Mouse (Mus musculus) erythroblast, adult 5-6 weeks (primary cell): Measurements from ENCODE around the gene Fam177a. TPM values are rescaled to one million over a fixed set of nuclear protein-coding genes. Genes with fewer than 3 reads are reported as not detected.
"Not testable (repeated sequence)": the region's sequence is repeated elsewhere in the genome, so short reads cannot be mapped to it uniquely, and the experiment has no call there.

Experiments
- ATAC-seq: replicated peaks from 2 replicates; pipeline ENCODE4 v1.8.0; 2016; ENCODE audit warnings: moderate number of reproducible peaks, mild to moderate bottlenecking, moderate TSS enrichment, inconsistent platforms; ENCODE audit not compliant: poor library complexity, low FRiP score, severe bottlenecking
- total RNA-seq, 2 experiments: library from RNA; stranded (forward) in 1 of 2; stranded (reverse) in 1 of 2; fragments of 150-400 nt in 1 of 2; fragments of 200-764, 138-1000 nt in 1 of 2; gene quantifications; 2 replicates each; pipeline versions ENCODE4 v1.2.3 to v1.2.4; 2015 to 2017; ENCODE audit warnings: low replicate concordance in 2 of 2

The Fam177a gene
- total RNA-seq (2015; ENCODE audit: low replicate concordance) (6.9 TPM in 1 of 2 replicates, not detected in the other), total RNA-seq (2017; ENCODE audit: low replicate concordance) (5.6 and 7.1 TPM in 2 replicates)

DNA sequence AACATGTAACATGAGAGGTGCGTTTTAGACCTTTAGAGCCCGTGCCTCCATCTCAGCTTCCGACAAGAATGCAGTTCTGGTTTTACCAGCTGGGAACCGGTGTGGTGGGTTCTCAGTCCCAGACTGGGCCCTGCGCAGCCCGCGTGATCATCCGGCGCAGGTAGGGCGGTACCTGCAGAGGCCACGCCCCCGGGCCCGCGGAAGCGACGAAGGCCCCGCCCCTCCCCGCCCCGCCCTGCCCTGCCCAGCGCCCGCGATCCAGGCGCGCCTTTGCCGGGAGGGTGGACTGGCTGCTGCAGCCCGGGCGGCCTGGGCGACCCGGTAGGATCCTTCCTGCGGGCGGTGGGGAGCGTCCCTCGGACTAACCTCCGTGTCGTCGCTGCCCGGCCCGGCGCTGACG lies at the start of gene Fam177a:
Gene Fam177a, plus strand, starts transcription at position 228 of the 400 bp plus-strand sequence.
- ATAC-seq, result peak; percentile 86

DNA sequence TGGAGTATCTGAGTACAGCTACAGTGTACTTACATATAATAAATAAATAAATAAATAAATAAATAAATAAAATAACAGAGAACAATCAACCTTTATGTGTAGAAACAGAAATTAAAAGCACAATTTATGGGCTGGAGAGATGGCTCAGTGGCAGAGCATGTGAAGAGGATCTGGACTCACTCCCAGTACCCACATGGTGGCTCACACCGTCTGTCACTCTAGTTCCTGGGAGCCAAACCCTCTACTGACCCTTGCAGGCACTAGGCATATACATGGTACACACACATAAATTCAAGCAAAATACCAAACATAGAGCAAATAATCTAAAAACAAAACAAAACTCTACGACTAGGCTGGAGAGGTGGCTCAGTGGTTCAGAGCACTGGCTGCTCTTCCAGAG lies 49.0 kb upstream of the Fam177a start:
- ATAC-seq, result no peak

DNA sequence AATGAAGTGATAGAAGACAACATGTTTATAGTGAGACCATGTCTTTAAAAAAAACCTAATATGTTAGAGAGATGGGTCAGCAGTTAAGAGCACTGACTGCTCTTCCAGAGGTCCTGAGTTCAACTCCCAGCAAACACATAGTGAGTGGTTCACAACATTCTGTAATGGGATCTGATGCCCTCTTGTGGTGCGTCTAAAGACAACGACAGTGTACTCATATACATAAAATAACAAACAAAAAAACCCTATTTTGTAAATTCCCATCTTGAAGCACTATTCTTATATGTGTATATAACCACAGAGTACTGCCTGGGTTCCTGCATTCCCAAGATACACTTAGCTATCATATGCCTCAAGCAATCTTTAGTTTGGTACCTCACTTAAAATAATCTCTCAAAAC lies 45.6 kb upstream of the Fam177a start:
- ATAC-seq, result not testable (repeated sequence)

DNA sequence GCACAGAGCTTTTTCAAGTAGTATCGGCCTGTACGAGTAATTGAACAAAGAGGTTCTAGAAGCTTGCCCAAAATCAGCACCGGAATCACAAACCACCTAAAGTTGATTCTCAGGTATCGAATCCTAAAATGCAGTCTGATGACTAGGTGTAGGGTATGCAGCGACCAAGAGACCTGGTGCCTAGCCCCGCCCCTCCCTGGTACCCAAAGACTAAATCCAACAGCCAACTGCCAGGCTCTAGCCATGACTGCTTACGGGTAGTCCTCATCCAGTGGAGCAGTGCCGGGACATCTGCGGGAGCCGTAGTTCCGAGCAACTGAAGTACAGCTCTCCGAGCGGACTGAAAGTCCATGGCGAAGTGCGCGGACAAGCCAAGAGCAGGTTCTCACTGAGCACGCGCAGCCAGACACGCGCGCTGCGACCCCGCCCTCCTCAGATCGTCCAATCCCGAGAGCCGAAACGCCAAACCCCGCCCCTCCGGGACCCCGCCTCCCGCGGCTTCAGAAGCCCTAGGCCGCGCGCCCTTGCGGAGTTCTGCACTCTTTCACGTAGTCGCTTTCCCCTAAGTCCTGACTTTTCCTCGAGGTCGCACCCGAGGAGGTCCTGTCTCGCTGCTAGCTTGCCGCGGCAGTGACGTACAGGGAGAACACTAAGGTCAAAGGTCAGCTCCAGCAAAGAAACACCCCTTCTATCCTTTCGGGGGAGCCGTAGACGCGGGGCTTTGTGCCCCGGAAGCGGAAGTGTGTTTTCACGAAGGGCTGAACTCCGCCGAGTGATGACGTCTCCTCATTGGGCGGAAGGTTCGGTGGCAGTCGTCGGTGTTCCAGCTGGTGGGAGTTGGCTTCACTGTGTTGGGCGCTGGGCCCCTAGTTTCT lies 44.3 kb upstream of the Fam177a start, which contains the start of the genes 2700097O09Rik and Srp54a:
Gene 2700097O09Rik, minus strand, starts transcription at position 385 of the 875 bp plus-strand sequence.
Gene Srp54a, plus strand, starts transcription at position 537 of the 875 bp plus-strand sequence.
- ATAC-seq, result peak; percentile 94

DNA sequence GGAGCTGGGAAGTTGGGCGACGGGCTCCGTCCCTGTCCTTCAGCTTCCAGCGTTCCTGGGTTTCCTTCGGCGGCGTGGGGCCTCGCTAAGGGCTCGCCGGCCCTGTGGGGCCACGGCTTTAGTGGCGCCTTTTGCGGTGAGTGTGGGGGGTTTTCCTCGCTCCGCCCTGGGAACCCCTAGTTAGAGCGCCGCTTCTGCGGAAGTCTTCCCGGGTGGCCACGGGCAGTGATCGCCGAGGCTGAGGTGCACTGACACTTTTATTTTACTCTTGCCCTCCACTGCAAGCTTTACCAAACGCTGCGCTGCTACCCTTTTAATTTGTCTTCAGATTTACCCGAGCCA lies 43.7 kb upstream of the Fam177a start:
- ATAC-seq, result peak; percentile 40; the same call in 1 of the 2 replicates

DNA sequence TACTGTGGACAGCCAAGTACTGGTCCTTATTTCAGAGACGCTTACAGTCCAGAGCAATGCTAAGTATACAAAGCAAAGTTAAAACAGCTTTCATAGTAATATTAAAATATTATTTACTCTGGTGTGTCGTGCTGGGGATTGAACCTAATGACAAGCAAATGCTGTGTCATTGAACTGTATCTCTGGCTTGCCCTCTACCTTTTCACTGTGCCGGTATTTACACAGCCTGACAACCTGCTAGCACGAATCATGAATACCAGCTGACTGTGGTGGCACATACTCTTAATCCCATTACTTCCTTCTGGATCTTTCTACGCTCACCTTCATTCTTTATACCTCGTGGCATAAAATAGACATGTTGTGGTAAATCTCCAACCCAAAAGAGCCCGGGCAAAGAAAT lies 32.1 kb upstream of the Fam177a start:
- not testable (repeated sequence) for ATAC-seq

DNA sequence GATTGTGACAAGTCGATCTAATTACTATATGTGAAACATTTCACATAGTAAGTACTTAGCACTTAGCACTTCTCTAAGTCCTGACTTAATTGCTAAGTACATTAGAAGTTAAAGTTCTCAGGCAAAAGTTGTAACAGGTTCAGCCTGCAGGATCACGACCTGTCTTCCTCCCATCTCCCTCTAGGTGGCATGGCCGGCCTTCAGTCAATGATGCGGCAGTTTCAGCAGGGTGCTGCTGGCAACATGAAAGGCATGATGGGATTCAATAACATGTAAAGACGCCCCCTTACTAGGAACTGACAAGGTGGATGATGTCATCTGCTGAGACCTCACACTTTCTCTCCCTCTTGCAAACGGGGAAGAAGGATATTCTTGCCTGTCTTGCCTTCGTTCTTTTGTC lies 11.7 kb upstream of the Fam177a start:
- ATAC-seq, result peak; percentile 74; the same call in 1 of the 2 replicates

DNA sequence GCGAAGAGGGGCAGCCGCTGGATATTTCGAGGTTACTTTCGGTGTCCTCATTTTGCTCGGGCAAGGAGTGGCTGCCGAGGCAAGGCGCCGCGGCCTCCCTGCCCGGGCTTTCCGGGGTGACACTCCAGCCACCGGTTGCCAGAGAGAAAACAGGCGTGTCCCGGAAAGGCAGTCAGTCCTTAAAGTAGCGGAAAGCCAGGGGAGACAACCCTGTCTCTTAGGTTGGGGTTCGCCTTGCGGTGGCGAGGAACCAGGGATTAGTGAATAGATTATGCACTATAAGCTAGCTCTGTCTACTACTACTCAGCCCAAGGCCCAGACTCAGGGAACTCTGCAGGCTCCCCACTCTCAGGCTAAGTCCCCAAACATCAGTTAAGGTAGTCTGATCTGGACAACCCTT lies 462 bp downstream of the Fam177a start:
- ATAC-seq, result peak; percentile 79

DNA sequence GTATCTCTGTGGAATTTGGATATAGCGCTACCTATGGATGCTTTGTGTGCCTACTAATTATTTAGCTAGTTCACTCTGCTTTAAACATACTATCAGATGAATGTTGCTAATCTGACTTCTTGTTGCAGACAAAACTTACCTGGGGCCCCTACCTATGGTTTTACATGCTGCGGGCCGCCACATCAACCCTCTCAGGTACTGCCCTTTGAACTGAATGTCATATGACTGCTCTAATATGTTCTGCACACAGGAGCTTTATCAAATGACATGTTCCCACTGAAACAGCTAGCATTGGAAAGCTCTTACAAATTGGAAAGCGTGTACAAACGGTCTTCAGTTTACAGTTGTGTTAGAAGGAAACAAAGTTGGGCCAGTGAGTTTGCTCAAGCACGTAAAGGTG lies 11.3 kb downstream of the Fam177a start:
- ATAC-seq, result not testable (repeated sequence)

DNA sequence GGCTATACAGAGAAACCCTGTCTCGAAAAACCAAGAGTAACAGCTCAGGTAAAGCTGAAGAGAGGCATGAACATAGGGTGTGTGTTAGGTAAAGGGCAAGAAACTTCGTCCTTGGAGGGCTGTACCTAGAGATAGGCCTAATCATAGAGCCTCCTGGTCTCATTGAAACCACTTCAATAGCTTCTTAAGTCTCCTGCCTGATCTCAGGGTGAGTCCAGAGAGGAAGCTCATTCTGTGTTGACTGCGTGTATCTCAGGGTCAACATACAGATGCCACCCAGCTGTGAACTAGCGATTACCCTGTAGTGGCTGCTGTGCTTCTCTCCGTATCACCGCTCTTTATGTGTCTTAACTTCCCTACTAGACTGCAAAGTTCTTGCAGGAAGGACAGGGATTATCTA lies 13.6 kb downstream of the Fam177a start:
- not testable (repeated sequence) for ATAC-seq

DNA sequence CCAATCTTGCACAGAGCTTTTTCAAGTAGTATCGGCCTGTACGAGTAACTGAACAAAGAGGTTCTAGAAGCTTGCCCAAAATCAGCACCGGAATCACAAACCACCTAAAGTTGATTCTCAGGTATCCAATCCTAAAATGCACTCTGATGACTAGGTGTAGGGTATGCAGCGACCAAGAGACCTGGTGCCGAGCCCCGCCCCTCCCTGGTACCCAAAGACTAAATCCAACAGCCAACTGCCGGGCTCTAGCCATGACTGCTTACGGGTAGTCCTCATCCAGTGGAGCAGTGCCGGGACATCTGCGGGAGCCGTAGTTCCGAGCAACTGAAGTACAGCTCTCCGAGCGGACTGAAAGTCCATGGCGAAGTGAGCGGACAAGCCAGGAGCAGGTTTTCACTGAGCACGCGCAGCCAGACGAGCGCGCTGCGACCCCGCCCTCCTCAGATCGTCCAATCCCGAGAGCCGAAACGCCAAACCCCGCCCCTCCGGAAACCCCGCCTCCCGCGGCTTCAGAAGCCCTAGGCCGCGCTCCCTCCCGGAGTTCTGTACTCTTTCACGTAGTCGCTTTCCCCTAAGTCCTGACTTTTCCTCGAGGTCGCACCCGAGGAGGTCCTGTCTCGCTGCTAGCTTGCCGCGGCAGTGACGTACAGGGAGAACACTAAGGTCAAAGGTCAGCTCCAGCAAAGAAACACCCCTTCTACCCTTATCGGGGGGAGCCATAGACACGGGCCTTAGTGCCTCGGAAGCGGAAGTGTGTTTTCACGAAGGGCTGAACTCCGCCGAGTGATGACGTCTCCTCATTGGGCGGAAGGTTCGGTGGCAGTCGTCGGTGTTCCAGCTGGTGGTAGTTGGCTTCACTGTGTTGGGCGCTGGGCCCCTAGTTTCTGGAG lies 30.5 kb downstream of the Fam177a start, which contains the start of gene Srp54b:
Gene Srp54b, plus strand, starts transcription at position 546 of the 890 bp plus-strand sequence.
- peak; percentile 94 for ATAC-seq

DNA sequence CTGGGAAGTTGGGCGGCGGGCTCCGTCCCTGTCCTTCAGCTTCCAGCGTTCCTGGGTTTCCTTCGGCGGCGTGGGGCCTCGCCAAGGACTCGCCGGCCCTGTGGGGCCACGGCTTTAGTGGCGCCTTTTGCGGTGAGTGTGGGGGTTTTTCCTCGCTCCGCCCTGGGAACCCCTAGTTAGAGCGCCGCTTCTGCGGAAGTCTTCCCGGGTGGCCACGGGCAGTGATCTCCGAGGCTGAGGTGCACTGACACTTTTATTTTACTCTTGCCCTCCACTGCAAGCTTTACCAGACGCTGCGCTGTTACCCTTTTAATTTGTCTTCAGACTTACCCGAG lies 31.1 kb downstream of the Fam177a start:
- peak; percentile 38 for ATAC-seq

DNA sequence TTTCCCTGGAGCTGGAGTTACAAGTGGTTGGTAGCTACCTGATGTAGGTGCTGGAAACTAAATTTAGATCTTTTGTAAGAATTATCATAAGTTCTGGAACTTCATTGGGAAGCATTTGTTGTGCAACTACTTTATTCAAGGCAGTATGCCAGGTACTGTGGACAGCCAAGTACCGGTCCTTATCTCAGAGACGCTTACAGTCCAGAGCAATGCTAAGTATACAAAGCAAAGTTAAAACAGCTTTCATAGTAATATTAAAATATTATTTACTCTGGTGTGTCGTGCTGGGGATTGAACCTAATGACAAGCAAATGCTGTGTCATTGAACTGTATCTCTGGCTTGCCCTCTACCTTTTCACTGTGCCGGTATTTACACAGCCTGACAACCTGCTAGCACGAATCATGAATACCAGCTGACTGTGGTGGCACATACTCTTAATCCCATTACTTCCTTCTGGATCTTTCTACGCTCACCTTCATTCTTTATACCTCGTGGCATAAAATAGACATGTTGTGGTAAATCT lies 42.8 kb downstream of the Fam177a start:
- not testable (repeated sequence) for ATAC-seq

DNA sequence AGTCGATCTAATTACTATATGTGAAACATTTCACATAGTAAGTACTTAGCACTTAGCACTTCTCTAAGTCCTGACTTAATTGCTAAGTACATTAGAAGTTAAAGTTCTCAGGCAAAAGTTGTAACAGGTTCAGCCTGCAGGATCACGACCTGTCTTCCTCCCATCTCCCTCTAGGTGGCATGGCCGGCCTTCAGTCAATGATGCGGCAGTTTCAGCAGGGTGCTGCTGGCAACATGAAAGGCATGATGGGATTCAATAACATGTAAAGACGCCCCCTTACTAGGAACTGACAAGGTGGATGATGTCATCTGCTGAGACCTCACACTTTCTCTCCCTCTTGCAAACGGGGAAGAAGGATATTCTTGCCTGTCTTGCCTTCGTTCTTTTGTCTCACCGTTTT lies 63.4 kb downstream of the Fam177a start:
- ATAC-seq, result peak; percentile 78

DNA sequence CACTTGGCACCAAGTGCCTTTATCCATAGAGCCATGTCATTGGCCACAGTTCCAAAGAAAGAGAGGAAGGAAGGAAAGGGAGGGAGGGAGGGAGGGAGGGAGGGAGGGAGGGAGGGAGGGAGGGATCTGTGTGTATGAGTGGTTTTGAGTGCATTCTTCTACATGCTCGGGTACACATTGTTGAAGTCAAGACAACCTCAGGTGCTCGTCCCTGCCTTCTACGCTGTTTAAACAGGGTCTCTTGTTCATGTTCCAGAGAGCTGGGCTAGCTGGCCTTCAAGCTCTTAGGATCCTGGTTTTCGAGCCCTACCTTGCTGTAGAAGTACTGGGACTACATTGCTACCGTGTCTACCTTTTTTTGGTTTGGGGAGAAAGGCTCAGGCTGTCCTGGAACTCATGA lies 64.9 kb downstream of the Fam177a start:
- ATAC-seq, result not testable (repeated sequence)

Other genes with a start within 250 kb of the Fam177a start
- gene Gm20403, start 137.9 kb upstream of the Fam177a start, total RNA-seq (2015; ENCODE audit: low replicate concordance), result not detected in 2 replicates
- not detected in 2 replicates for gene Gm20403, start 137.9 kb upstream of the Fam177a start, total RNA-seq (2017; ENCODE audit: low replicate concordance)
- 80.5 and 122 TPM in 2 replicates for gene Baz1a, start 110.1 kb upstream of the Fam177a start, total RNA-seq (2015; ENCODE audit: low replicate concordance)
- 52.7 and 55.5 TPM in 2 replicates for gene Baz1a, start 110.1 kb upstream of the Fam177a start, total RNA-seq (2017; ENCODE audit: low replicate concordance)
- 30.0 and 31.1 TPM in 2 replicates for gene 2700097O09Rik, start 44.4 kb upstream of the Fam177a start, total RNA-seq (2015; ENCODE audit: low replicate concordance)
- gene 2700097O09Rik, start 44.4 kb upstream of the Fam177a start, total RNA-seq (2017; ENCODE audit: low replicate concordance), result 9.1 and 9.9 TPM in 2 replicates
- 31.1 and 33.2 TPM in 2 replicates for gene Srp54a, start 44.2 kb upstream of the Fam177a start, total RNA-seq (2015; ENCODE audit: low replicate concordance)
- gene Srp54a, start 44.2 kb upstream of the Fam177a start, total RNA-seq (2017; ENCODE audit: low replicate concordance), result 74.0 and 116 TPM in 2 replicates
- gene Srp54b, start 30.6 kb downstream of the Fam177a start, total RNA-seq (2015; ENCODE audit: low replicate concordance), result 8.6 and 11.5 TPM in 2 replicates
- gene Srp54b, start 30.6 kb downstream of the Fam177a start, total RNA-seq (2017; ENCODE audit: low replicate concordance), result 50.8 and 61.3 TPM in 2 replicates
- 7.9 and 9.0 TPM in 2 replicates for gene 1700047I17Rik2, start 75.1 kb downstream of the Fam177a start, total RNA-seq (2015; ENCODE audit: low replicate concordance)
- gene 1700047I17Rik2, start 75.1 kb downstream of the Fam177a start, total RNA-seq (2017; ENCODE audit: low replicate concordance), result 1.1 and 2.0 TPM in 2 replicates
- 18.8 and 24.7 TPM in 2 replicates for gene Srp54c, start 105.7 kb downstream of the Fam177a start, total RNA-seq (2015; ENCODE audit: low replicate concordance)
- 29.8 and 35.9 TPM in 2 replicates for gene Srp54c, start 105.7 kb downstream of the Fam177a start, total RNA-seq (2017; ENCODE audit: low replicate concordance)
- 11.9 and 13.8 TPM in 2 replicates for gene 1110008L16Rik, start 175.1 kb downstream of the Fam177a start, total RNA-seq (2015; ENCODE audit: low replicate concordance)
- 4.0 and 7.2 TPM in 2 replicates for gene 1110008L16Rik, start 175.1 kb downstream of the Fam177a start, total RNA-seq (2017; ENCODE audit: low replicate concordance)
- gene Ppp2r3c, start 178.5 kb downstream of the Fam177a start, total RNA-seq (2015; ENCODE audit: low replicate concordance), result 6.7 and 13.3 TPM in 2 replicates
- 7.4 and 9.6 TPM in 2 replicates for gene Ppp2r3c, start 178.5 kb downstream of the Fam177a start, total RNA-seq (2017; ENCODE audit: low replicate concordance)